Mouse (Mus musculus) stomach, embryonic 15.5 days (tissue): ENCODE measurements around the gene 4930404H24Rik. TPM values are rescaled to one million over a fixed set of nuclear protein-coding genes. Genes with fewer than 3 reads are reported as not detected.

Experiments used
- ATAC-seq: fragments of 200-750 bp; cut with Nextera tagmentation; 2 replicates; pipeline ENCODE4 v1.8.0; 2017; ENCODE audit warnings: low read depth, moderate number of reproducible peaks, moderate TSS enrichment; ENCODE audit not compliant: insufficient read depth, low FRiP score
- H3K27ac ChIP-seq: fragments of 300-500 bp; sonication (generic); 2 replicates; pipeline ENCODE4 v1.5.1; 2015; ENCODE audit warnings: mild to moderate bottlenecking, inconsistent platforms
- H3K27me3 ChIP-seq: fragments of 300-500 bp; sonication (generic); replicated peaks from 2 replicates; pipeline ENCODE4 v1.6.1; 2015; ENCODE audit warnings: inconsistent platforms
- H3K36me3 ChIP-seq: fragments of 300-500 bp; sonication (generic); 2 replicates; pipeline ENCODE4 v1.6.1; 2015; ENCODE audit warnings: inconsistent platforms
- H3K4me1 ChIP-seq: fragments of 300-500 bp; sonication (generic); 2 replicates; pipeline ENCODE4 v1.6.1; 2015; ENCODE audit warnings: inconsistent platforms
- H3K4me2 ChIP-seq: fragments of 300-500 bp; sonication (generic); 2 replicates; pipeline ENCODE4 v1.6.1; 2015; ENCODE audit warnings: mild to moderate bottlenecking, inconsistent platforms
- H3K4me3 ChIP-seq: fragments of 300-500 bp; sonication (generic); replicated peaks from 2 replicates; pipeline ENCODE4 v1.5.1; 2015; ENCODE audit warnings: inconsistent platforms
- H3K9ac ChIP-seq: fragments of 300-500 bp; sonication (generic); 2 replicates; pipeline ENCODE4 v1.6.1; 2015; ENCODE audit warnings: inconsistent platforms
- H3K9me3 ChIP-seq: fragments of 300-500 bp; sonication (generic); 2 replicates; pipeline ENCODE4 v1.6.1; 2016; ENCODE audit warnings: inconsistent platforms
- WGBS: fragments of 180-500 bp; shearing (Covaris S2); methylation state at CpG from one replicate; pipeline ENCODE4 v1.1.7; 2015; 5-methylcytosine and 5-hydroxymethylcytosine counted together
- polyA plus RNA-seq: library from polyadenylated mRNA; unstranded; fragments of >200 nt; fragmentation: Nextera tagmentation; extraction: Ambion mirVana; gene quantifications from 2 replicates; pipeline ENCODE4 v1.2.1, GENCODE M21; 2015

The 4930404H24Rik gene
- polyA plus RNA-seq, 1 experiment from 2014 or later: not detected

- no peak overlapping the region for H3K4me3 ChIP-seq
- no peak for ATAC-seq
- H3K36me3 ChIP-seq: no peaks in the 10 kb centered on the region
- H3K4me2 ChIP-seq: no peak overlapping the region
- H3K9ac ChIP-seq: no peak overlapping the region
- H3K27me3 ChIP-seq: no peaks in the 10 kb centered on the region
- peaks cover 17% of the 10 kb centered on the region for H3K4me1 ChIP-seq
- no peaks in the 10 kb centered on the region for H3K9me3 ChIP-seq
- H3K27ac ChIP-seq: no peak overlapping the region
- WGBS: 77% methylated on average over 14 of the region's 14 CpGs
Measured at GRCm38 (mm10) chr2:153512416-153513323, 20.1 kb downstream of the 4930404H24Rik start.

GRCm38 (mm10) chr2:153513983-153514382 is 21.4 kb downstream of the 4930404H24Rik start:
- no peak overlapping the region for H3K4me3 ChIP-seq
- no peak overlapping the region for H3K4me2 ChIP-seq
- WGBS: 84% methylated on average over 3 of the region's 3 CpGs
- ATAC-seq: no peak
- no peaks in the 10 kb centered on the region for H3K9me3 ChIP-seq
- no peak overlapping the region for H3K9ac ChIP-seq
- peaks cover 16% of the 10 kb centered on the region for H3K4me1 ChIP-seq
- H3K27ac ChIP-seq: no peak overlapping the region
- H3K27me3 ChIP-seq: no peaks in the 10 kb centered on the region
- no peaks in the 10 kb centered on the region for H3K36me3 ChIP-seq

GRCm38 (mm10) chr2:153514497-153515380 is 22.1 kb downstream of the 4930404H24Rik start:
- H3K4me2 ChIP-seq: no peak overlapping the region
- H3K27ac ChIP-seq: no peak overlapping the region
- no peak overlapping the region for H3K4me3 ChIP-seq
- no peak for ATAC-seq
- H3K36me3 ChIP-seq: no peaks in the 10 kb centered on the region
- H3K27me3 ChIP-seq: no peaks in the 10 kb centered on the region
- WGBS: 73% methylated on average over 14 of the region's 14 CpGs
- H3K9me3 ChIP-seq: no peaks in the 10 kb centered on the region
- peaks cover 9% of the 10 kb centered on the region for H3K4me1 ChIP-seq
- H3K9ac ChIP-seq: no peak overlapping the region

- Histone ChIP-seq H3K4me2 (no peak overlapping the region), H3K9ac (no peak overlapping the region), H3K9me3 (no peaks in the 10 kb centered on the region), H3K27me3 (no peaks in the 10 kb centered on the region), H3K4me3 (no peak overlapping the region), H3K36me3 (no peaks in the 10 kb centered on the region), H3K4me1 (peaks cover 5% of the 10 kb centered on the region; the same call in 1 of the 2 replicates), H3K27ac (no peak overlapping the region)
- 84% methylated on average over 6 of the region's 6 CpGs for WGBS
- ATAC-seq: no peak
Measured at GRCm38 (mm10) chr2:153515582-153515981, 23.0 kb downstream of the 4930404H24Rik start.

GRCm38 (mm10) chr2:153516961-153517360 is 24.4 kb downstream of the 4930404H24Rik start:
- H3K27ac ChIP-seq: no peak overlapping the region
- WGBS: 47% methylated on average over 4 of the region's 4 CpGs
- no peak overlapping the region for H3K9ac ChIP-seq
- H3K9me3 ChIP-seq: no peaks in the 10 kb centered on the region
- no peaks in the 10 kb centered on the region for H3K36me3 ChIP-seq
- no peak overlapping the region for H3K4me3 ChIP-seq
- no peak overlapping the region for H3K4me2 ChIP-seq
- H3K4me1 ChIP-seq: peaks cover 5% of the 10 kb centered on the region; the same call in 1 of the 2 replicates
- peak; percentile 74 for ATAC-seq
- H3K27me3 ChIP-seq: no peaks in the 10 kb centered on the region

- WGBS: 81% methylated on average over 9 of the region's 9 CpGs
- no peak overlapping the region for H3K4me2 ChIP-seq
Measured at GRCm38 (mm10) chr2:153520057-153520456, 27.5 kb downstream of the 4930404H24Rik start.

GRCm38 (mm10) chr2:153522270-153522669 is 29.7 kb downstream of the 4930404H24Rik start:
- ATAC-seq: no peak
- H3K4me1 ChIP-seq: peaks cover 20% of the 10 kb centered on the region

More at GRCm38 (mm10) chr2:153520057-153520456, 27.5 kb downstream of the 4930404H24Rik start:
- ATAC-seq: no peak
- peaks cover 10% of the 10 kb centered on the region; the same call in 1 of the 2 replicates for H3K4me1 ChIP-seq
- no peak overlapping the region for H3K4me3 ChIP-seq
- H3K9ac ChIP-seq: no peak overlapping the region
- no peak overlapping the region for H3K27ac ChIP-seq
- no peaks in the 10 kb centered on the region for H3K27me3 ChIP-seq
- no peaks in the 10 kb centered on the region for H3K9me3 ChIP-seq
- no peaks in the 10 kb centered on the region for H3K36me3 ChIP-seq

GRCm38 (mm10) chr2:153523143-153523542 is 30.6 kb downstream of the 4930404H24Rik start:
- no peak for ATAC-seq
- no peak overlapping the region for H3K27ac ChIP-seq
- H3K9ac ChIP-seq: no peak overlapping the region
- WGBS: 49% methylated on average over 9 of the region's 9 CpGs
- no peak overlapping the region for H3K4me2 ChIP-seq
- H3K36me3 ChIP-seq: no peaks in the 10 kb centered on the region
- no peaks in the 10 kb centered on the region for H3K9me3 ChIP-seq
- H3K27me3 ChIP-seq: no peaks in the 10 kb centered on the region
- no peak overlapping the region for H3K4me3 ChIP-seq
- H3K4me1 ChIP-seq: peaks cover 28% of the 10 kb centered on the region

More at GRCm38 (mm10) chr2:153522270-153522669, 29.7 kb downstream of the 4930404H24Rik start:
- no peak overlapping the region for H3K9ac ChIP-seq
- no peak overlapping the region for H3K27ac ChIP-seq
- H3K36me3 ChIP-seq: no peaks in the 10 kb centered on the region
- 31% methylated on average over 4 of the region's 4 CpGs for WGBS
- H3K9me3 ChIP-seq: no peaks in the 10 kb centered on the region
- no peaks in the 10 kb centered on the region for H3K27me3 ChIP-seq
- no peak overlapping the region for H3K4me2 ChIP-seq
- no peak overlapping the region for H3K4me3 ChIP-seq

- WGBS: 88% methylated on average over 12 of the region's 12 CpGs
- H3K27ac ChIP-seq: no peak overlapping the region
- no peak overlapping the region for H3K4me3 ChIP-seq
- no peaks in the 10 kb centered on the region for H3K27me3 ChIP-seq
- ATAC-seq: no peak
- no peaks in the 10 kb centered on the region for H3K36me3 ChIP-seq
- H3K9ac ChIP-seq: no peak overlapping the region
- no peak overlapping the region for H3K4me2 ChIP-seq
- no peaks in the 10 kb centered on the region for H3K9me3 ChIP-seq
- H3K4me1 ChIP-seq: peaks cover 33% of the 10 kb centered on the region
Measured at GRCm38 (mm10) chr2:153523656-153524055, 31.1 kb downstream of the 4930404H24Rik start.

GRCm38 (mm10) chr2:153524727-153525126 is 32.1 kb downstream of the 4930404H24Rik start:
- no peak overlapping the region for H3K9ac ChIP-seq
- no peak overlapping the region for H3K27ac ChIP-seq
- 61% methylated on average over 2 of the region's 2 CpGs for WGBS
- H3K4me3 ChIP-seq: no peak overlapping the region
- ATAC-seq: no peak
- H3K4me2 ChIP-seq: no peak overlapping the region
- H3K9me3 ChIP-seq: no peaks in the 10 kb centered on the region
- no peaks in the 10 kb centered on the region for H3K36me3 ChIP-seq
- no peaks in the 10 kb centered on the region for H3K27me3 ChIP-seq
- H3K4me1 ChIP-seq: peaks cover 39% of the 10 kb centered on the region

GRCm38 (mm10) chr2:153525906-153526311 is 33.3 kb downstream of the 4930404H24Rik start:
- Histone ChIP-seq H3K4me2 (0 out of 2 replicates have a peak overlapping the region, but pooled peaks have one; percentile 24), H3K9me3 (no peaks in the 10 kb centered on the region), H3K4me3 (no peak overlapping the region), H3K9ac (no peak overlapping the region), H3K27me3 (peaks cover 5% of the 10 kb centered on the region), H3K36me3 (no peaks in the 10 kb centered on the region), H3K4me1 (peaks cover 42% of the 10 kb centered on the region), H3K27ac (peak overlapping the region; percentile 73)
- 8% methylated on average over 10 of the region's 10 CpGs for WGBS
- peak; percentile 71 for ATAC-seq
